Mouse (Mus musculus) thymus, adult 18-20 months (tissue): Measurements from ENCODE around the gene Mrps33.

Experiments used
- DNase-seq, 2 experiments: peaks; one replicate each; pipeline ENCODE4 v3.0.0; 2022; ENCODE audit warnings: mixed read lengths in 2 of 2

The Mrps33 gene

DNA sequence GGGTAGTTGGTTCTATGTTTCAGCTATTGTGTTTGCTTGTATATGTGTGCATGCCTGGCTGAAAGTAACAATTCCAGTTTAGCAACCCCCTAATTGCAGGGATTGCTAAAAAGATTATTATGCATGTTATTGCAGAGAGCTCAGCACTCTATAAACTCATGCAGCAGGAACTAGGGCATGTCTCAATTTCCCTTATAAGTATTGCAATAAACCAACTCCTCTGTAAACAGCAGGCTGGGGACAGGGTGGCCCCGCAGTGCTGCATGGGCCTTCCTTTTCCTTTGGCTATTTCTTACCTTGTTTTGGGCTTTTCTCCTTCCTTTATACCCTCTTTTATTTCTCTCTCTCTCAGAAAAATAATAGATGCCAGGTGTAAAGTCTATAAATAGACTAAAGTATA, 32.3 kb downstream of the Mrps33 start:
- no peak for DNase-seq

- DNase-seq: no peak
Observed at GRCm38 (mm10) chr6:39776275-39776674, 34.5 kb downstream of the Mrps33 start.

DNA sequence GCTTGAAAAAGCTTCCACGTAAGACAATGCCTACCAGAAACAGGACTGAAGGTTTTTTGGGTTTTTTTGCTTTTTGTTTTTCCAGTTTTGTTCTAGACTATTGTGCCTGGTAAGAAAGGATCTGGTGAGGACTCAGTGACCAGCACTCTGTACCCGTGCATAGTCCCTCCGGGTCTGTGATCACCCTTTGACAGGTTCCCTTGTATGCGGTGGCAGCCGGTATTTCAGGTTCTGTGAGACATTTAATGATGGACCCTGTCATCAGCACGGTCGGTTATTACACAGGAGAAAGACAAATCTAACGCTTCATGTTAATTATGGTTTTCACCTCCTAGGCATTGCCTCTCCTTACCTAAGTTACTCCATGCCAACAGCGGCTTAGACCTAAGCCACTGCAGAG, 35.8 kb downstream of the Mrps33 start:
- DNase-seq: no peak

- DNase-seq: no peak
Observed at GRCm38 (mm10) chr6:39757229-39757628, 53.6 kb downstream of the Mrps33 start.
